Mouse (Mus musculus): ENCODE results near the gene Zfp446. TPM values are rescaled to one million over a fixed set of nuclear protein-coding genes. Genes with fewer than 3 reads are reported as not detected.
"Not testable (repeated sequence)": the region's sequence is repeated elsewhere in the genome, so short reads cannot be mapped to it uniquely, and the experiment has no call there.

Zfp446 gene
- polyA plus RNA-seq (2014; fragmentation: Nextera tagmentation; extraction: Ambion mirVana): 5.9 and 6.6 TPM in 2 replicates

GRCm38 (mm10) chr7:12977682-12978389, at the start of gene Zfp446:
Gene Zfp446, plus strand, starts transcription at chr7:12977848.
- peak; percentile 99 for ATAC-seq (replicated peaks; ENCODE audit: insufficient number of reproducible peaks, low FRiP score, low TSS enrichment, low read depth)
- H3K9me3 ChIP-seq (replicated peaks; ENCODE audit: control insufficient read depth, low read length): no peaks in the 10 kb centered on the region
- WGBS: under 1% methylated on average over 49 of the region's 49 CpGs
- H3K27me3 ChIP-seq (ENCODE audit: control insufficient read depth, insufficient read depth, low read length): no peaks in the 10 kb centered on the region
- H3K4me1 ChIP-seq (ENCODE audit: control insufficient read depth, insufficient read depth, low read length): peaks cover 2% of the 10 kb centered on the region; the same call in 1 of the 2 replicates
- no peaks in the 10 kb centered on the region for H3K36me3 ChIP-seq (replicated peaks; ENCODE audit: control insufficient read depth, insufficient read depth, low read depth, low read length)
- H3K27ac ChIP-seq (replicated peaks; ENCODE audit: low read depth, low read length): peak within 1 kb of the TSS; percentile 65
- peak within 1 kb of the TSS; percentile 68 for H3K9ac ChIP-seq (replicated peaks; ENCODE audit: low read length)
- H3K4me3 ChIP-seq (ENCODE audit: low read depth, low read length): peak within 1 kb of the TSS; percentile 61
- DNase-seq (ENCODE audit: low spot score): peak; percentile 98
- H3K4me2 ChIP-seq (ENCODE audit: low read depth, low read length): peak within 1 kb of the TSS; percentile 40

- Histone ChIP-seq H3K9me3 (replicated peaks; ENCODE audit: control insufficient read depth, low read length) (no peaks in the 10 kb centered on the region), H3K9ac (replicated peaks; ENCODE audit: low read length) (no peak overlapping the region), H3K27me3 (ENCODE audit: control insufficient read depth, insufficient read depth, low read length) (0 out of 2 replicates have a peak, but pooled peaks cover under 1% of the 10 kb centered on the region), H3K27ac (replicated peaks; ENCODE audit: low read depth, low read length) (no peak overlapping the region), H3K4me3 (ENCODE audit: low read depth, low read length) (no peak overlapping the region), H3K4me1 (ENCODE audit: control insufficient read depth, insufficient read depth, low read length) (no peaks in the 10 kb centered on the region), H3K36me3 (replicated peaks; ENCODE audit: control insufficient read depth, insufficient read depth, low read depth, low read length) (no peaks in the 10 kb centered on the region), H3K4me2 (ENCODE audit: low read depth, low read length) (no peak overlapping the region)
- ATAC-seq (replicated peaks; ENCODE audit: insufficient number of reproducible peaks, low FRiP score, low TSS enrichment, low read depth): no peak
- WGBS: 82% methylated on average over 4 of the region's 4 CpGs
- DNase-seq (ENCODE audit: low spot score): no peak
Measured at GRCm38 (mm10) chr7:12933615-12934140, 44.0 kb upstream of the Zfp446 start.

- ATAC-seq (replicated peaks; ENCODE audit: insufficient number of reproducible peaks, low FRiP score, low TSS enrichment, low read depth) (no peak), DNase-seq (ENCODE audit: low spot score) (no peak)
- no peaks in the 10 kb centered on the region for H3K9me3 ChIP-seq (replicated peaks; ENCODE audit: control insufficient read depth, low read length)
- no peak overlapping the region for H3K27ac ChIP-seq (replicated peaks; ENCODE audit: low read depth, low read length)
- no peak overlapping the region for H3K4me2 ChIP-seq (ENCODE audit: low read depth, low read length)
- 76% methylated on average over 3 of the region's 3 CpGs for WGBS
- no peaks in the 10 kb centered on the region for H3K4me1 ChIP-seq (ENCODE audit: control insufficient read depth, insufficient read depth, low read length)
- no peak overlapping the region for H3K9ac ChIP-seq (replicated peaks; ENCODE audit: low read length)
- H3K27me3 ChIP-seq (ENCODE audit: control insufficient read depth, insufficient read depth, low read length): no peaks in the 10 kb centered on the region
- H3K36me3 ChIP-seq (replicated peaks; ENCODE audit: control insufficient read depth, insufficient read depth, low read depth, low read length): no peaks in the 10 kb centered on the region
- H3K4me3 ChIP-seq (ENCODE audit: low read depth, low read length): no peak overlapping the region
Measured at GRCm38 (mm10) chr7:12934808-12935207, 42.8 kb upstream of the Zfp446 start.

GRCm38 (mm10) chr7:12937254-12937803, 40.3 kb upstream of the Zfp446 start:
- not testable (repeated sequence) for H3K27ac ChIP-seq (replicated peaks; ENCODE audit: low read depth, low read length); H3K36me3 ChIP-seq (replicated peaks; ENCODE audit: control insufficient read depth, insufficient read depth, low read depth, low read length); DNase-seq (ENCODE audit: low spot score); H3K27me3 ChIP-seq (ENCODE audit: control insufficient read depth, insufficient read depth, low read length); H3K4me1 ChIP-seq (ENCODE audit: control insufficient read depth, insufficient read depth, low read length); H3K4me3 ChIP-seq (ENCODE audit: low read depth, low read length); H3K9ac ChIP-seq (replicated peaks; ENCODE audit: low read length); H3K4me2 ChIP-seq (ENCODE audit: low read depth, low read length); H3K9me3 ChIP-seq (replicated peaks; ENCODE audit: control insufficient read depth, low read length); ATAC-seq (replicated peaks; ENCODE audit: insufficient number of reproducible peaks, low FRiP score, low TSS enrichment, low read depth)
- 91% methylated on average over 3 of the region's 4 CpGs for WGBS

GRCm38 (mm10) chr7:12940599-12940998, 37.0 kb upstream of the Zfp446 start:
- no peak for DNase-seq (ENCODE audit: low spot score)
- no peaks in the 10 kb centered on the region for H3K36me3 ChIP-seq (replicated peaks; ENCODE audit: control insufficient read depth, insufficient read depth, low read depth, low read length)
- H3K4me1 ChIP-seq (ENCODE audit: control insufficient read depth, insufficient read depth, low read length): no peaks in the 10 kb centered on the region
- no peak overlapping the region for H3K4me2 ChIP-seq (ENCODE audit: low read depth, low read length)
- no peaks in the 10 kb centered on the region for H3K9me3 ChIP-seq (replicated peaks; ENCODE audit: control insufficient read depth, low read length)
- H3K4me3 ChIP-seq (ENCODE audit: low read depth, low read length): no peak overlapping the region
- WGBS: 85% methylated on average over 4 of the region's 4 CpGs
- H3K27me3 ChIP-seq (ENCODE audit: control insufficient read depth, insufficient read depth, low read length): no peaks in the 10 kb centered on the region
- no peak overlapping the region for H3K9ac ChIP-seq (replicated peaks; ENCODE audit: low read length)
- ATAC-seq (replicated peaks; ENCODE audit: insufficient number of reproducible peaks, low FRiP score, low TSS enrichment, low read depth): no peak
- H3K27ac ChIP-seq (replicated peaks; ENCODE audit: low read depth, low read length): no peak overlapping the region

- no peak overlapping the region for H3K27ac ChIP-seq (replicated peaks; ENCODE audit: low read depth, low read length)
- no peak overlapping the region for H3K4me3 ChIP-seq (ENCODE audit: low read depth, low read length)
- no peaks in the 10 kb centered on the region for H3K9me3 ChIP-seq (replicated peaks; ENCODE audit: control insufficient read depth, low read length)
- ATAC-seq (replicated peaks; ENCODE audit: insufficient number of reproducible peaks, low FRiP score, low TSS enrichment, low read depth) (no peak), DNase-seq (ENCODE audit: low spot score) (peak; percentile 20)
- no peaks in the 10 kb centered on the region for H3K36me3 ChIP-seq (replicated peaks; ENCODE audit: control insufficient read depth, insufficient read depth, low read depth, low read length)
- no peaks in the 10 kb centered on the region for H3K4me1 ChIP-seq (ENCODE audit: control insufficient read depth, insufficient read depth, low read length)
- H3K9ac ChIP-seq (replicated peaks; ENCODE audit: low read length): no peak overlapping the region
- no peak overlapping the region for H3K4me2 ChIP-seq (ENCODE audit: low read depth, low read length)
- H3K27me3 ChIP-seq (ENCODE audit: control insufficient read depth, insufficient read depth, low read length): no peaks in the 10 kb centered on the region
Measured at GRCm38 (mm10) chr7:12943488-12943887, 34.2 kb upstream of the Zfp446 start.

- DNase-seq (ENCODE audit: low spot score) (peak; percentile 99), ATAC-seq (replicated peaks; ENCODE audit: insufficient number of reproducible peaks, low FRiP score, low TSS enrichment, low read depth) (peak; percentile 97)
- H3K27ac ChIP-seq (replicated peaks; ENCODE audit: low read depth, low read length): peak overlapping the region; percentile 63
- WGBS: 8% methylated on average over 35 of the region's 35 CpGs
- peak overlapping the region; percentile 66 for H3K4me2 ChIP-seq (ENCODE audit: low read depth, low read length)
- H3K27me3 ChIP-seq (ENCODE audit: control insufficient read depth, insufficient read depth, low read length): no peaks in the 10 kb centered on the region
- H3K9me3 ChIP-seq (replicated peaks; ENCODE audit: control insufficient read depth, low read length): no peaks in the 10 kb centered on the region
- H3K4me1 ChIP-seq (ENCODE audit: control insufficient read depth, insufficient read depth, low read length): no peaks in the 10 kb centered on the region
- peak overlapping the region; percentile 38 for H3K4me3 ChIP-seq (ENCODE audit: low read depth, low read length)
- no peaks in the 10 kb centered on the region for H3K36me3 ChIP-seq (replicated peaks; ENCODE audit: control insufficient read depth, insufficient read depth, low read depth, low read length)
- peak overlapping the region; percentile 67 for H3K9ac ChIP-seq (replicated peaks; ENCODE audit: low read length)
Measured at GRCm38 (mm10) chr7:12949032-12949871, 28.4 kb upstream of the Zfp446 start.
